Comparison of ENCODE assay signal across 12 mouse cellular contexts in genomic region chr3:34638344-34638743, GRCm38 (mm10). TPM values are rescaled to one million over a fixed set of nuclear protein-coding genes. Genes with fewer than 3 reads are reported as not detected.
DNase-seq lines count a peak whose midpoint lies in the region; ATAC-seq lines count a peak whose summit lies in the region.
"Had no signal": no experiment of that assay in that cellular context is flagged by ENCODE, and none has a peak within 500 bp of the region (broad histone marks: within the 10 kb centered on the region; RNA-seq: fewer than 3 reads in every experiment).

No protein-coding gene starts in this region.

- H3K27me3 ChIP-seq in embryonic facial prominence, embryonic 13.5 days = peaks cover 80% of the 10 kb centered on the region
- peaks cover 62% of the 10 kb centered on the region for H3K27me3 ChIP-seq in hindbrain, embryonic 13.5 days
- peaks cover 9% of the 10 kb centered on the region; the same call in 1 of the 2 replicates for H3K27me3 ChIP-seq in neural tube, embryonic 11.5 days (ENCODE audit: control insufficient read depth, insufficient read depth, low read length)

- no peaks in the 10 kb centered on the region for H3K36me3 ChIP-seq in embryonic facial prominence, embryonic 13.5 days
- H3K36me3 ChIP-seq in hindbrain, embryonic 13.5 days = no peaks in the 10 kb centered on the region
- no peaks in the 10 kb centered on the region for H3K36me3 ChIP-seq in neural tube, embryonic 11.5 days (ENCODE audit: control insufficient read depth, insufficient read depth, low read length)

- H3K4me1 ChIP-seq in embryonic facial prominence, embryonic 13.5 days = peaks cover 25% of the 10 kb centered on the region
- peaks cover 40% of the 10 kb centered on the region for H3K4me1 ChIP-seq in hindbrain, embryonic 13.5 days (replicated peaks)
- peaks cover 22% of the 10 kb centered on the region for H3K4me1 ChIP-seq in neural tube, embryonic 11.5 days (ENCODE audit: control insufficient read depth, insufficient read depth, low read length)

- 3% methylated on average over 13 of the region's 13 CpGs for whole genome bisulfite sequencing in embryonic facial prominence, embryonic 13.5 days
- under 1% methylated on average over 13 of the region's 13 CpGs for WGBS in hindbrain, embryonic 13.5 days
- WGBS in neural tube, embryonic 11.5 days = 9% methylated on average over 13 of the region's 13 CpGs

- no peak overlapping the region for H3K9ac ChIP-seq in embryonic facial prominence, embryonic 13.5 days
- peak overlapping the region; percentile 49 for H3K9ac ChIP-seq in hindbrain, embryonic 13.5 days
- H3K9ac ChIP-seq in neural tube, embryonic 11.5 days (ENCODE audit: low read length) = peak overlapping the region; percentile 45

- ATAC-seq in embryonic facial prominence, embryonic 13.5 days (ENCODE audit: insufficient number of reproducible peaks, insufficient read depth, low FRiP score, low TSS enrichment, low read depth) = no peak
- no peak for ATAC-seq in hindbrain, embryonic 13.5 days (ENCODE audit: low FRiP score)
- no peak for ATAC-seq in neural tube, embryonic 11.5 days (ENCODE audit: insufficient read depth, low FRiP score, low TSS enrichment)
- ATAC-seq: activated CD4-positive, CD25-positive, alpha-beta regulatory T cell, adult 4 months had no signal

- no peak overlapping the region for H3K27ac ChIP-seq in embryonic facial prominence, embryonic 13.5 days
- peak overlapping the region; percentile 74 for H3K27ac ChIP-seq in hindbrain, embryonic 13.5 days
- H3K27ac ChIP-seq in neural tube, embryonic 11.5 days (ENCODE audit: low read depth, low read length) = peak overlapping the region; percentile 44; the same call in 1 of the 2 replicates

- H3K4me3 ChIP-seq in embryonic facial prominence, embryonic 13.5 days = peak overlapping the region; percentile 14; the same call in 1 of the 2 replicates
- H3K4me3 ChIP-seq in hindbrain, embryonic 13.5 days = peak overlapping the region; percentile 32
- peak overlapping the region; percentile 13; the same call in 1 of the 2 replicates for H3K4me3 ChIP-seq in neural tube, embryonic 11.5 days (ENCODE audit: low read depth, low read length)

- peak overlapping the region; percentile 44 for H3K4me2 ChIP-seq in embryonic facial prominence, embryonic 13.5 days
- peak overlapping the region; percentile 60 for H3K4me2 ChIP-seq in hindbrain, embryonic 13.5 days
- peak overlapping the region; percentile 42 for H3K4me2 ChIP-seq in neural tube, embryonic 11.5 days (ENCODE audit: low read depth)

- peak; percentile 66 for DNase-seq in embryo, embryonic 10.5 days (ENCODE audit: low spot score)
- peak; percentile 57 for DNase-seq in neural tube, embryonic 11.5 days (ENCODE audit: low spot score)
- no peak for DNase-seq in thymus, postnatal 10 days (ENCODE audit: low spot score in 2 of 2)
- DNase-seq in kidney, postnatal 14 days = no peak
- DNase-seq in adrenal gland, adult 18-20 months (ENCODE audit: low spot score in 2 of 2) = no peak
- DNase-seq: cerebellum, adult 18-20 months; lung, postnatal 36 days; thymus, adult 2 months had no signal

- no peaks in the 10 kb centered on the region for H3K9me3 ChIP-seq in embryonic facial prominence, embryonic 13.5 days
- no peaks in the 10 kb centered on the region for H3K9me3 ChIP-seq in hindbrain, embryonic 13.5 days
- no peaks in the 10 kb centered on the region for H3K9me3 ChIP-seq in neural tube, embryonic 11.5 days (ENCODE audit: control insufficient read depth, low read length)

RNA-seq across cellular contexts. Expression of gene Sox2, which starts 11.9 kb away (rescaled TPM):
- polyA plus RNA-seq in embryonic facial prominence, embryonic 13.5 days (2015; fragmentation: Nextera tagmentation; extraction: Ambion mirVana) = 4.1 and 7.3 TPM in 2 replicates
- polyA plus RNA-seq in hindbrain, embryonic 13.5 days (2015; fragmentation: Nextera tagmentation; extraction: Ambion mirVana) = 16.9 and 19.2 TPM in 2 replicates
- 32.5 and 36.8 TPM in 2 replicates for polyA plus RNA-seq in neural tube, embryonic 11.5 days (2014; fragmentation: Nextera tagmentation; extraction: Ambion mirVana)
- total RNA-seq in adrenal gland, adult 18-20 months (2021) = under 1 TPM; 0.22 to 0.30 TPM
- total RNA-seq: granulocyte monocyte progenitor cell, adult 5-6 weeks had no signal
- polyA plus RNA-seq: activated CD4-positive, CD25-positive, alpha-beta regulatory T cell, adult 4 months had no signal

Comparison
In these comparisons a context has a peak if more than half of its experiments do, and no peak if none do; other contexts are left out.
1. DNase-seq: peak in embryo, embryonic 10.5 days (single experiment) and neural tube, embryonic 11.5 days (single experiment); none in thymus, postnatal 10 days (0 of 2), kidney, postnatal 14 days (single experiment) and adrenal gland, adult 18-20 months (0 of 2).
2. Peak in every context shown above with its lines, with median percentiles within 50 percentile points of each other: H3K4me2 ChIP-seq and H3K4me3 ChIP-seq.